Mouse (Mus musculus): ENCODE measurements around the gene Man1c1. TPM values are rescaled to one million over a fixed set of nuclear protein-coding genes. Genes with fewer than 3 reads are reported as not detected.

The Man1c1 gene
- polyA plus RNA-seq, 1 experiment from 2014 or later: 1.9 TPM

DNA sequence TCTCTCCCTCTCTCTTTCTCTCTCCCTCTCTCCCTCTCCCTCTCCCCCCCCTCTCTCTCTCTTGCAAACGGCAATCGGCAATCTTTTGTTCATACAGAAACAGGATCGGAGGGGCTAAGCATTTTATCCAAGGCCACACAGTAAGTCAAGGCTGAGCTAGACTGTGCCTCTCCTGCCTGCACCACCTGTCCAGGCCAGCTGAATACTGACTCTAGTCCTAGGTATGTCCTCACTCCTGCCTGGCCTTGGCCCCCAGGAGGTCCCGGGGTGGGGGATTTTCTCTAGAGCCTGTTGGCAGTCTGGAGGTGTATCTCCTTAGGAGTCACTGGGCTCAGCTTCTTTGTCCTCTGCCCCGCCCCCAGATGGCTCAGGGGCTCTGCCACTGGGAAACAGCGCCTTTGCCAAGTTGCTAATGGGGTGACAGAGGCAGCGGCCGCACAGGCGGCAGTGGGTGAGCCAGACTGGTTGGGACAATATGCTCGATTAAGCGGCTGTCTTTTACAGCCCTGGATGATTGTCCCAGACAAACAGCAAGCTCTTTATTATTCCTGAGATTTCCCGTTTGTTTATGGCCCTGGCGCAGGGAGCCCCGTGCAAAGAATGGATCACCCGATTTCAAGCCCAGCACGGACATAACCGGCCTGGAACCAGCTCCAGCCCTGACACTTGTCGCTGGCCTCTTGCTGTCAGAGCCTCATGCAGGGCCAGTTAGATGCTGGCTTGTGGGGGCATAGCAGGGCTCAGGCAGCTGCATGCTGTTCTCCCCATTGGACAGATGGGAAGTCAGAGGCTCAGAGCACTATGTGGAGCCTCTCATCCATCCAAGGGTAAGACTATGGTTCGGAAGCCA, 136.5 kb downstream of the Man1c1 start:
- peak; percentile 88 for DNase-seq (ENCODE audit: low spot score)
- peak; percentile 83 for ATAC-seq
- Histone ChIP-seq H3K27ac (ENCODE audit: low read depth, low read length) (peak overlapping the region; percentile 63), H3K4me2 (ENCODE audit: low read length) (no peak overlapping the region), H3K4me3 (ENCODE audit: low read depth, low read length) (no peak overlapping the region), H3K4me1 (ENCODE audit: control insufficient read depth, insufficient read depth, low read length) (peaks cover 6% of the 10 kb centered on the region), H3K9me3 (replicated peaks; ENCODE audit: control insufficient read depth, low read length) (no peaks in the 10 kb centered on the region), H3K27me3 (replicated peaks; ENCODE audit: control insufficient read depth, insufficient read depth, low read length) (no peaks in the 10 kb centered on the region), H3K36me3 (ENCODE audit: control insufficient read depth, insufficient read depth, low read length) (no peaks in the 10 kb centered on the region), H3K9ac (ENCODE audit: low read length) (0 out of 2 replicates have a peak overlapping the region, but pooled peaks have one; percentile 13)
- 8% methylated on average over 19 of the region's 19 CpGs for WGBS

DNA sequence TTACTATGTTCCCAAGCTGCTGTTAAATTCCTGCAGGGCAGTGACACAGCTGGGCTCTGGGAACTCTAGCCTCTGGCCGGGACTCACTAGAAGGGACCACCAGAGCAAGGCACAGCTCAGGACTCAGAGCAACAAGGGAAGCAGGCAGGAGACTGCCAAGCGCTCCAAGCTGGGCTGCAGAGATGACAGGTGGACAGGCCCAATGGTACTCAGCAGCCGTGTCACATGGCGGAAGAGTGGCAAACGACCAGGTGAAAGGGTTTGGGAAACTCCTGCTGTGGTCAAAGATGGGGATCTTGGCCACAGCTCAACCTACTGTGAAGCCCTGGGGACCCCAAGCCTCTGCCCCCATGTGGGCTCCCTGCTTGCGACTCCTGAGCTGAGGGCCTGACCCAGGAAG, 140.0 kb downstream of the Man1c1 start:
- ATAC-seq: no peak
- 87% methylated on average over 6 of the region's 6 CpGs for WGBS
- no peaks in the 10 kb centered on the region for H3K9me3 ChIP-seq (replicated peaks; ENCODE audit: control insufficient read depth, low read length)

GRCm38 (mm10) chr4:134563624-134564023, 140.5 kb downstream of the Man1c1 start:
- Histone ChIP-seq H3K9ac (ENCODE audit: low read length) (no peak overlapping the region), H3K4me2 (ENCODE audit: low read length) (no peak overlapping the region), H3K36me3 (ENCODE audit: control insufficient read depth, insufficient read depth, low read length) (no peaks in the 10 kb centered on the region), H3K27ac (ENCODE audit: low read depth, low read length) (no peak overlapping the region), H3K4me1 (ENCODE audit: control insufficient read depth, insufficient read depth, low read length) (peaks cover 6% of the 10 kb centered on the region), H3K27me3 (replicated peaks; ENCODE audit: control insufficient read depth, insufficient read depth, low read length) (no peaks in the 10 kb centered on the region), H3K9me3 (replicated peaks; ENCODE audit: control insufficient read depth, low read length) (no peaks in the 10 kb centered on the region), H3K4me3 (ENCODE audit: low read depth, low read length) (no peak overlapping the region)
- ATAC-seq (no peak), DNase-seq (ENCODE audit: low spot score) (no peak)
- WGBS: 91% methylated on average over 16 of the region's 16 CpGs

More for the DNA sequence above, 140.0 kb downstream of the Man1c1 start:
- Histone ChIP-seq H3K27me3 (replicated peaks; ENCODE audit: control insufficient read depth, insufficient read depth, low read length) (no peaks in the 10 kb centered on the region), H3K27ac (ENCODE audit: low read depth, low read length) (no peak overlapping the region), H3K9ac (ENCODE audit: low read length) (no peak overlapping the region), H3K36me3 (ENCODE audit: control insufficient read depth, insufficient read depth, low read length) (no peaks in the 10 kb centered on the region), H3K4me3 (ENCODE audit: low read depth, low read length) (no peak overlapping the region), H3K4me1 (ENCODE audit: control insufficient read depth, insufficient read depth, low read length) (peaks cover 6% of the 10 kb centered on the region), H3K4me2 (ENCODE audit: low read length) (no peak overlapping the region)
- DNase-seq (ENCODE audit: low spot score): no peak

DNA sequence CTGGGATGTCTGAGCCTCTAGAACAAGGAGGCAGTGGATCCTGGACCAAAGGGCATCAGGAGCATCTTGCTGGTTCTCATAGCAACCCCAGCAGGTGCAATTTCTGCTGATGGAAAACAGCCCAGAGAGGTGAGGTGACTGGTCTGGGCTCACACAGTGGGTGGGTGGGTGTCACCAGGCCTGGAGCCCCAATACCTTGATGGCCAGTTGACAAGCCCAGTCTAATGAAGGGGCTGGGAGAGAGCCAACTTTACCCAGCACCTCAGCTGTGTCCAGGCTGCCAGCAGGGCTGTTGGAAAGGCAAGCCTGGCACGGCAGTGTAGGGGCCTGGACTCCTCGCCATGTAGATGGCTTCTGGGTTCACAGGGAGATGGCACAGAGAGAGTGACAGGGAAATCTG, 142.1 kb downstream of the Man1c1 start:
- H3K4me1 ChIP-seq (ENCODE audit: control insufficient read depth, insufficient read depth, low read length): no peaks in the 10 kb centered on the region
- WGBS: 76% methylated on average over 2 of the region's 2 CpGs
- no peak overlapping the region for H3K4me2 ChIP-seq (ENCODE audit: low read length)
- no peak overlapping the region for H3K4me3 ChIP-seq (ENCODE audit: low read depth, low read length)
- DNase-seq (ENCODE audit: low spot score): no peak
- no peaks in the 10 kb centered on the region for H3K27me3 ChIP-seq (replicated peaks; ENCODE audit: control insufficient read depth, insufficient read depth, low read length)
- H3K9me3 ChIP-seq (replicated peaks; ENCODE audit: control insufficient read depth, low read length): no peaks in the 10 kb centered on the region
- ATAC-seq: no peak
- H3K27ac ChIP-seq (ENCODE audit: low read depth, low read length): no peak overlapping the region
- H3K36me3 ChIP-seq (ENCODE audit: control insufficient read depth, insufficient read depth, low read length): no peaks in the 10 kb centered on the region
- H3K9ac ChIP-seq (ENCODE audit: low read length): no peak overlapping the region

DNA sequence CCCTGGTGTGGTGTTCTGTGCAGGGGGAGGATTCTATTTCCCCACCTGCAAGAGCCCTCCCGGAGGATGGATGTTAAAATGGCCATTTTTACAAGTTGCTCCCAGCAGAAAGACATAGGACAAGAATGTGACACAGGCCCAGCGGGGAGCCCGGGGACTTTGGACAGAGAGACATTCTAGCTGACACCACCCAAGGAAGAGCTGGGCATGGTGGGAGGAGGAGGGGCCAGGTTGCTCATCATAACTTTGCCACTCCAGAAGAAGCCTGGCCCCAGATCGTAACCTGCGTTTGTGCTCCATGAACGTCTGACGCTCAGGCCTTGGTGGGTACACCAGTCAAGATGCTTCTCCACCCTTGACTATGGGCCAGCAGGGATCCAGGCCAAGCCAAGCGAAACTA, 143.4 kb downstream of the Man1c1 start:
- ATAC-seq: no peak
- no peak overlapping the region for H3K9ac ChIP-seq (ENCODE audit: low read length)
- H3K4me3 ChIP-seq (ENCODE audit: low read depth, low read length): no peak overlapping the region
- H3K4me1 ChIP-seq (ENCODE audit: control insufficient read depth, insufficient read depth, low read length): no peaks in the 10 kb centered on the region
- DNase-seq (ENCODE audit: low spot score): no peak
- H3K4me2 ChIP-seq (ENCODE audit: low read length): no peak overlapping the region
- no peaks in the 10 kb centered on the region for H3K36me3 ChIP-seq (ENCODE audit: control insufficient read depth, insufficient read depth, low read length)
- no peak overlapping the region for H3K27ac ChIP-seq (ENCODE audit: low read depth, low read length)
- WGBS: 91% methylated on average over 8 of the region's 8 CpGs
- H3K9me3 ChIP-seq (replicated peaks; ENCODE audit: control insufficient read depth, low read length): no peaks in the 10 kb centered on the region
- no peaks in the 10 kb centered on the region for H3K27me3 ChIP-seq (replicated peaks; ENCODE audit: control insufficient read depth, insufficient read depth, low read length)

DNA sequence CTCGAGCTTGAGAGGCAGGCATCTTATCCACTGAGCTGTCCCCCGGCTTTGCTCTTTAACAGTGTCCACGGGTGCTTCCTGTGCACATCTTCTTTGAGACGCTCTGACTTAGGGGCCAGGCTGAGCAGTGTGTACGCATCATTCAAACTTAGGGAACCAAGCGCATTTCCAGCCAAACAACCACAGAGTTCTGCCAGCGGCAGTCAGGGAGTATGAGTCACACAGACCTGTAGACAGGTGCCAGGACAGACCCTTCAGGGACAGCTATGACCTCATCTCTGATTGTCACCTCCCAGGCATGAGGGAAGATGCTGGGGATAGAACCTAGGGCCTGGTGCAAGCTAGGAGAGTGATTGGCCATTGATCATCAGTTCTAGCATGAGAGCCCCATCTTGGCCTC, 144.9 kb downstream of the Man1c1 start:
- Histone ChIP-seq H3K9me3 (replicated peaks; ENCODE audit: control insufficient read depth, low read length) (no peaks in the 10 kb centered on the region), H3K27me3 (replicated peaks; ENCODE audit: control insufficient read depth, insufficient read depth, low read length) (no peaks in the 10 kb centered on the region), H3K4me1 (ENCODE audit: control insufficient read depth, insufficient read depth, low read length) (no peaks in the 10 kb centered on the region), H3K4me2 (ENCODE audit: low read length) (no peak overlapping the region), H3K27ac (ENCODE audit: low read depth, low read length) (no peak overlapping the region), H3K9ac (ENCODE audit: low read length) (no peak overlapping the region), H3K36me3 (ENCODE audit: control insufficient read depth, insufficient read depth, low read length) (no peaks in the 10 kb centered on the region), H3K4me3 (ENCODE audit: low read depth, low read length) (no peak overlapping the region)
- ATAC-seq (no peak), DNase-seq (ENCODE audit: low spot score) (no peak)
- 88% methylated on average over 7 of the region's 7 CpGs for WGBS

DNA sequence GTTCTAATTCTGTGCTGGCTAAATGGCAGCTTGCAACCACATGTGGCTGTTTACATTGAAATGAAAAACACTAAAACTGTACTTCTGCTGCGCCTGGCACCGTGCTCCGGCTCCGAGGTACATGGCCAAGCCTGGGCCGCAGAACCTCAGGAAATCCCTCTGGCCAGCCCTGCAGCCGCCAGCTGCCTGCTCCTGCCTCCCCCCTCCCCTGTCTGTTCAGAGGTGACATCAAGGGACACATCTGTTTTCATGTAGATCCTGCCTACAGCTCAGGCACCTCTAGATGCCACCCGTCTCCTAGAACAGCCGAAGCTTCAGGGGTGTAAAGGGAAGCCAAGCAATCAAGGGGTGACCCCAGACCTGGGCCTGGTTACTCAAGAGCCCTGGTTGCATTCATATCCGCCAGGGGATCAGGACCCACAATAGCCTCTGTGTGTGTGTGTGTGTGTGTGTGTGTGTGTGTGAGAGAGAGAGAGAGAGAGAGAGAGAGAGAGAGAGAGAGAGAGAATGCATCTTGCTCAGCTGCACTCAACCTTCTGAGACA, 145.4 kb downstream of the Man1c1 start:
- DNase-seq (ENCODE audit: low spot score) (no peak), ATAC-seq (no peak)
- WGBS: 73% methylated on average over 9 of the region's 9 CpGs

GRCm38 (mm10) chr4:134557626-134558249, 146.4 kb downstream of the Man1c1 start:
- H3K4me1 ChIP-seq (ENCODE audit: control insufficient read depth, insufficient read depth, low read length): no peaks in the 10 kb centered on the region
- H3K4me2 ChIP-seq (ENCODE audit: low read length): no peak overlapping the region
- H3K4me3 ChIP-seq (ENCODE audit: low read depth, low read length): no peak overlapping the region
- DNase-seq (ENCODE audit: low spot score) (no peak), ATAC-seq (no peak)
- H3K27ac ChIP-seq (ENCODE audit: low read depth, low read length): no peak overlapping the region
- WGBS: 13% methylated on average over 12 of the region's 16 CpGs
- no peak overlapping the region for H3K9ac ChIP-seq (ENCODE audit: low read length)
- no peaks in the 10 kb centered on the region for H3K9me3 ChIP-seq (replicated peaks; ENCODE audit: control insufficient read depth, low read length)
- no peaks in the 10 kb centered on the region for H3K27me3 ChIP-seq (replicated peaks; ENCODE audit: control insufficient read depth, insufficient read depth, low read length)
- H3K36me3 ChIP-seq (ENCODE audit: control insufficient read depth, insufficient read depth, low read length): no peaks in the 10 kb centered on the region

More for the DNA sequence above, 145.4 kb downstream of the Man1c1 start:
- Histone ChIP-seq H3K36me3 (ENCODE audit: control insufficient read depth, insufficient read depth, low read length) (no peaks in the 10 kb centered on the region), H3K4me3 (ENCODE audit: low read depth, low read length) (no peak overlapping the region), H3K4me1 (ENCODE audit: control insufficient read depth, insufficient read depth, low read length) (no peaks in the 10 kb centered on the region), H3K9me3 (replicated peaks; ENCODE audit: control insufficient read depth, low read length) (no peaks in the 10 kb centered on the region), H3K27ac (ENCODE audit: low read depth, low read length) (no peak overlapping the region), H3K9ac (ENCODE audit: low read length) (no peak overlapping the region), H3K27me3 (replicated peaks; ENCODE audit: control insufficient read depth, insufficient read depth, low read length) (no peaks in the 10 kb centered on the region), H3K4me2 (ENCODE audit: low read length) (no peak overlapping the region)
